Mouse (Mus musculus): ENCODE measurements around the gene Gm10058. TPM values are rescaled to one million over a fixed set of nuclear protein-coding genes. Genes with fewer than 3 reads are reported as not detected.
"Not testable (repeated sequence)": the region's sequence is repeated elsewhere in the genome, so short reads cannot be mapped to it uniquely, and the experiment has no call there.

Gm10058 gene
- not detected in 2 replicates for polyA plus RNA-seq (2014; fragmentation: Nextera tagmentation; extraction: Ambion mirVana)

- not testable (repeated sequence) for H3K4me1 ChIP-seq (ENCODE audit: control insufficient read depth, insufficient read depth, low read length); H3K27ac ChIP-seq (ENCODE audit: low read length); H3K4me3 ChIP-seq (ENCODE audit: low read depth, low read length); ATAC-seq (ENCODE audit: insufficient number of reproducible peaks, insufficient read depth, low FRiP score, low read depth); H3K4me2 ChIP-seq (replicated peaks; ENCODE audit: low read depth, low read length); H3K27me3 ChIP-seq (ENCODE audit: control insufficient read depth, insufficient read depth, low read length); H3K36me3 ChIP-seq (ENCODE audit: control insufficient read depth, insufficient read depth, low read length); H3K9me3 ChIP-seq (ENCODE audit: control insufficient read depth, low read depth, low read length); H3K9ac ChIP-seq (replicated peaks; ENCODE audit: low read depth, low read length)
- no CpG with 5 or more reads among the region's 5 CpGs for WGBS
These were observed at the start of gene Gm10058 for GRCm38 (mm10) chrX:27946785-27947184. Gene Gm10058, minus strand, starts transcription at chrX:27946885.
